Mouse (Mus musculus) lung, adult 2 months (tissue): ENCODE results near the gene 9430097D07Rik.

Source experiments
- CTCF ChIP-seq: fragments of 200-500 bp; IDR thresholded peaks from 2 replicates; pipeline ENCODE4 v1.5.1; 2011; ENCODE audit warnings: mild to moderate bottlenecking, low read length, control low read depth; ENCODE audit not compliant: insufficient read depth
- POLR2A ChIP-seq: fragments of 200-500 bp; IDR thresholded peaks from 2 replicates; pipeline ENCODE4 v1.6.1; 2011; ENCODE audit warnings: low read depth, mild to moderate bottlenecking, control low read depth, low read length, borderline replicate concordance; ENCODE audit errors: extremely low read depth

DNA sequence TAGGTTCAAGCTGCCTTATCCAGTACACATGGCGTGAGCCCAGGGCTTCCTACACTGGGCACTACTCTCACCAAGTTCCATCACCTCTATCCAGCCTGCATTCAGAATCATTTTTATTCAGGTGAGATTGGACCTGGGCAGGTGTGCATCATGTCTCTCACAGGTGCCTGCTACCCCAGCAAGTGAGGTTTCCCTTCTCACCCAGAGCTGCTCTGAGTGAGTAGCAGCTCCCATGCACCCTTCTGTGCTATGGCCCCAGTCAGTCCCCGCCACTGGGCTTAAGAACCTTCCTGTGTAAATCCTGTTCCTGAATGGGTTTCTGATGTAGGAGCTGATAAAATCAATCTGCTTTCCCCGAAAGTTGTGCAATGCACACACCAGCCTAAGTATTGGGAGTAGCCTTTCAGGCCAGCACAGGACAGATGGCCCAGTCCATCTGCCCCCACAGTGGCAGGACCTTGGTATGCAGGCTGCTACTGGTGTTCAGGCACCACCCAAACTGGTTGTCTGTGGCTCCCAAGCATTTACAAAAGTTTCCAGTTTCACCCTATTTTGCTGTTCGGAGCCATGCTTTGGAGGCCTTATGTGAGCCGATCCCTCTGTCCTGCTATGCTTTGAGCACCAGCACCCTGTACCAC is 48.7 kb upstream of the 9430097D07Rik start:
- TF ChIP-seq CTCF, result no peak
- no peak for TF ChIP-seq POLR2A
